Mouse (Mus musculus): Measurements from ENCODE around the gene Pou2f1.

Gene Pou2f1

GRCm38 (mm10) chr1:165848417-165848816, 154.1 kb downstream of the Pou2f1 start:
- no peak for DNase-seq (ENCODE audit: low spot score in 2 of 2)

DNA sequence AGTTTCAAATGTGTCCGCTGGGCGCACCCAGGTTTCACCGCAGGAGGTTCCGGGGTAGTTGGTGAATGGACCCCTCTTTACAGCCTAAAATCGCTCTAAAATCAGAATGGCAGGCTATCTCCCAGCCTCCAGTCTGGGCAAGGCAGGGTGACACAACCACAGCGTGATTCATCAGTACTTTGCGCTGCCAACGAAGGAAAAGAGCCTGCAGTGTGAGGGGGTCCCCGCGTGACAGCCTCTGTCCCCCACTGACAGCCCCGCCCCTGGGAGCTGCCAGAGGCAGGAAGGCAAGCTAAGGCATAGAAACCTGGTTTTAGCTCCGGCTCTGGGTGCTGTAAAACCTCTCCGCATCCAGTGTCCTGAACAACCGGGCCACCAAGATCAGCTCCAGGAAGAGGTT, 157.1 kb downstream of the Pou2f1 start:
- no peak for DNase-seq (ENCODE audit: low spot score in 2 of 2)

GRCm38 (mm10) chr1:165844956-165845355, 157.5 kb downstream of the Pou2f1 start:
- no peak for DNase-seq (ENCODE audit: low spot score in 2 of 2)

- no peak for DNase-seq (ENCODE audit: low spot score in 2 of 2)
Observed at GRCm38 (mm10) chr1:165844466-165844951, 158.0 kb downstream of the Pou2f1 start.

DNA sequence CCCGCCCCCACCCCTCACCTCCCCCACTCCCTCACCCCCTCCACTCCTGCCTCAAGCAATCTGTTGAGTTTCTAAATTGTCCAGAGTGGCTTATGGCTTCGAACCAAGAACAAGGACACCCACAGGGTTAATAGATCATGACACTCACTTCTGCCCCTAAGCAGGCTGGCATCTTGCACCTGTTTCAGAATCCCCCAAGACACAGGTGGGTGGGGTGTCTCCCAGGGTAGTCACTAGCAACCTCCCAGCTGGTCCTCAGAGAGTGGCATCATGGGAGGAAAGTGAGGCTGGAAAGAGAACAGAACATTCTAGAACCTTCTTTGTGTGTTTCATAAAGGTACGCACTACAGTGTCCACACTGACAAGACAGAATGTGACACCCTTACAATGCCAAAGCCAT, 158.9 kb downstream of the Pou2f1 start:
- DNase-seq (ENCODE audit: low spot score in 2 of 2) = no peak

GRCm38 (mm10) chr1:165842170-165842569, 160.3 kb downstream of the Pou2f1 start:
- no peak for DNase-seq (ENCODE audit: low spot score in 2 of 2)

DNA sequence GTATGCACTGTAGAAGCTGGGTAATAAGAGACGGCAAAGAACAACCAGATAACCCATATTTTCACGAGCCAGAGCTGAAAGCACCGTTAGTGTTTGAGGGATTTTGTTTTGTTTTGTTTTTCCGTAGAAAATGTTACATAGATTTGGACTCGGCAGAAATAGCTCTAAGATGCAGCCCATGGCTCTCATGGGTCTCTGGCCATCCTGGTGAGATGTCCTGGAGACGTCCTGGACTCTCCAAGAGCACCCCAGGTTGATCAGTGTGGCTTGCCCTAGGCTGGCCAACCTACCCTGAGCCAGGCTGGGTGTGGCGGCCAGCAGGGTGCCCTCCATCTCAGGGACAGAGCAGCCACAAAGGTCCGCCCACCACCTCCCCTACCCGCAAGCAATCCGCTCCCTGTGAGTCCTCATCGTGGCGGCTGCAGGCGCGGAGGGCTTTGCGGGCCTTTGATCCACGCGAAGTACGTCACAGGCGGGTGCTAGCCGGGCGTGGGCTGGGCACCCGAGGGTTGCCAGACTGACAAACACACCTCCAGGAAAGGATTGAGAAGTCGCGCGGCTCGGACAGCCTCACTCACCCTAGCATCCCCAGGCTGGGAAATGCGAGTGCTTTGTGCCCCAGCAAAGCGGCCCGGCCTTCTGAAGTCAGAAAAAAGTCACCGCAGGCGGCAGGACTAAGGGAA, 161.8 kb downstream of the Pou2f1 start:
- DNase-seq (ENCODE audit: low spot score in 2 of 2) = no peak

DNA sequence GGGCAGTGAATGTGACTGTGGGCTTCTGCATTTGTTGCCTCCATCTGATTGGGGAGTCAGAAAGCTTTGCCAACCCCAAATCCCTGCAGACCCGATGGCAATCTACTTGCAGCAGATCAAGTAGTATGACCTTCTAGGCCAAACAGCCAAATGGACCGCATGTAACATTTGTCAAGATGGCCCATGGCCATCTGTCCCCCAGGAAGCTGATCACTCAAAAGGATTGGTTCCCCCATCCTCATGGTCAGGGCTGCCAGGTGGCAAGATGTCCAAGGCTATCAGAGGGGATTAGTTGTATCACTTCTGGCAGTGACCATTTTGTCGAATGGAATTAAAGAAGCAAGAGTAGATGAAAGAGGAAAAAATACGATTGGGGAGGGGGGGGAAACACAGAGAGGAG, 163.3 kb downstream of the Pou2f1 start:
- no peak for DNase-seq (ENCODE audit: low spot score in 2 of 2)

- DNase-seq (ENCODE audit: low spot score in 2 of 2) = no peak
Observed at GRCm38 (mm10) chr1:165837546-165837945, 164.9 kb downstream of the Pou2f1 start.

- DNase-seq (ENCODE audit: low spot score in 2 of 2) = no peak
Observed at GRCm38 (mm10) chr1:165836461-165836860, 166.0 kb downstream of the Pou2f1 start.

- DNase-seq (ENCODE audit: low spot score in 2 of 2) = no peak
Observed at GRCm38 (mm10) chr1:165834633-165834975, 167.9 kb downstream of the Pou2f1 start.

GRCm38 (mm10) chr1:165833910-165834632, 168.4 kb downstream of the Pou2f1 start:
- DNase-seq (ENCODE audit: low spot score in 2 of 2) = no peak

DNA sequence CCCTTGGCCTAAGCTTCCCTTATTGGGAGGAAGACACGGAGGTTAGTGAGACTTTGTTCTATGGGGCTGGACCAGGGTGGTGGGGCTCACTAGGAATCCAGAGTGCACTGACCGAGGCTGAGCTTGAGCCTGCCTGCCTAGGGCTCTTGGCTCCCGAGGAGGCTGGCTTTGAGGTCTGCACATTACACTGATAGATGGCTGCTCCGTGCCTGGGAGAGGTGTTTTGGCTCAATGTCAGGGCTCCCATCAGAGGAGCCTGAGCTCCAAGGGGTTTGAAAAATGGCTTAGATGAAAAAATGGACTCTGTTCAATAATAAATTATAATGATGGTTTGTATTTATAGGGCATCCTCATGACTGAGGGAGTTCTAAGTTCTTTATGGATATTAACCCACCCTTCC, 169.2 kb downstream of the Pou2f1 start:
- DNase-seq (ENCODE audit: low spot score in 2 of 2) = no peak

- DNase-seq (ENCODE audit: low spot score in 2 of 2) = no peak
Observed at GRCm38 (mm10) chr1:165829890-165830289, 172.6 kb downstream of the Pou2f1 start.

DNA sequence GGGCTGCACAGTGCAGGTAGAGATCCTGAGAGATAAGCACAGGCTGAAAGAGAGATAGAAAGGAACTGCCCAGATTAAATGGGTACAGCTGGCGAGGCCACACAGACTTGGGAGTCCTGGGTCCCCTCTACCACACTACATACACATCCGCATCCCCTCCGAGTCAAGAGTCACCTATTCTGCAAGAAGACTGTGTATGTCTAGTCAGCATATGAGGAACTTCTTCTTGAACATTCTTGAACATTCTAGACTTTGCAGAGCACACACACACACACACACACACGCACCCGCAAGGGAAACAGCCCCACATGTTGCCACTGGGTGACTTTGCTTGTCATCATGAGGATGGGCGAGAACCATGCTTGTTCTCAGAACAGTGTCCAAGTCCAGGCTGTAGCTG, 173.9 kb downstream of the Pou2f1 start:
- no peak for DNase-seq (ENCODE audit: low spot score in 2 of 2)

DNA sequence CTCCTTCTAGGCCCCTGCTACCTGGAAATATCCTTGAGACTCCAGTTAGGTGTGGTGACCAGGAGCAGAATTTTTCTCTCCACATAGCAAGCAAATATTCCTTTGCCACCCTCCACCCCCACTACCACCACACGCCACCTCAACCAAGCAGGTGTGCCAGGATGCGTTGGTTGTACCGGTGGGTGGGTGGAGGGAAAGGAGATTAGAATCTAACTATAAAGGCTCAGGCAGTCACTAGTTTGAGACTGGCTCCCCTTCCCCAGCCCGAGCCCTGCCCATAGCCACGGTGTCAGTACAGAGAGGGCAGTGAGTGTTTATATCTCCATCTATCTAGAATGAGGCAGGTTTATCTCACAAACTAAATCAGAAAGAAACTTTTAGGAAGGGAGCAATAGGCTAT, 174.3 kb downstream of the Pou2f1 start:
- no peak for DNase-seq (ENCODE audit: low spot score in 2 of 2)

- DNase-seq (ENCODE audit: low spot score in 2 of 2) = no peak
Observed at GRCm38 (mm10) chr1:165822031-165822430, 180.4 kb downstream of the Pou2f1 start.

- DNase-seq (ENCODE audit: low spot score in 2 of 2) = no peak
Observed at GRCm38 (mm10) chr1:165819147-165819546, 183.3 kb downstream of the Pou2f1 start.

DNA sequence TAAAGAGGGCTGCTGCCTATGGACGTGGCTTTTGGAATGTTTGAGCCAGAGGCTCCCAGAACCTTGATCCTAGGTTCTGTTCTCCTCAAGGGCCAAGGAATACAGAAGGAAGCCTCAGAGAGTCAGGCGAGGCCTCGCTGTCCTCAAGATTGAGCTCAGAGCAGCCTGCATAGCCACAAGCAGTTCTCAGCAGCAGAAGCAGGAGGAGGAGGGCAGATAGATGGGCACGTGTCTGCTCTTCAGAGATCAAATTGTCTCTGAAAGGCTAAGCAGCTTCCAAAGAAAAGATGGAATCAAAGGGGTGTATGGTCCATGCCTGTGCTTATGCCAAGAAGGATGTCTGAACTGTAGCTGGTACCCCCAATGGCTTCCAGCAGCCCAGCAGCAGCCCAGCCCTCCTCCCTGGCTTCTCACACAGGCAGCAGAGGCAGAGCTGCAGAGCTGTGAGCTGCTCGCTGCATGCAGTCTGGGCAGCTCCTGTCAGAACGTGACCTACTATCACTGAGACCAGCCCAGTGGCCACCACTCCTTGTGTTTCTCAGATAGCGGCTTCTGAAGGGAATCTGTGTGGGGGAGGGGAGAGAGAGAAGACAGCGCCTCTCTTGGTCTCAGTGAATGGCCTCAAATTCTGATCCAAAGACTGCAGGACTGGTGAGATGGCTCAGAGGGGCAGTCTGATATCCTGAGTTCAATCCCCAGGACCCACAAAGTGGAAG, 184.2 kb downstream of the Pou2f1 start:
- DNase-seq (ENCODE audit: low spot score in 2 of 2) = no peak

DNA sequence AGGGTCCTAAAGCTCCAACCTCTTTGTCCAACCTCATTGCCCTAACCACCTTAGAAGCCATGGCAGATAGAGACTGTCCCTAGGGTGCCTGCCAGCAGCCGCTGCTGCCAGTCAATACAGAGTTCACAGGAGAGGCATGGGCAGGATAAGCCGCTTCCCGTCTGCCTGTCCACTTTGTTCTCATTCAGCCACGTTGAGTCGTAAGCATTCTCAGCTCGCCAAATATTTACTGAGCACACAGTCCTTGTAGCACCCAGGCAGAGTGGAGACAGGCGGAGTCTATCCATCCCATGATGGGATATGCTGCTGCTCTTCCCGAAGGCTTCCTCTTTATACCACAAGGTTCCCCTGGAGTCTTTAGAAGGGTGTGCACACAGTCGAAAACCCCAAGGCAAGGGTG, 185.2 kb downstream of the Pou2f1 start:
- DNase-seq (ENCODE audit: low spot score in 2 of 2) = no peak

DNA sequence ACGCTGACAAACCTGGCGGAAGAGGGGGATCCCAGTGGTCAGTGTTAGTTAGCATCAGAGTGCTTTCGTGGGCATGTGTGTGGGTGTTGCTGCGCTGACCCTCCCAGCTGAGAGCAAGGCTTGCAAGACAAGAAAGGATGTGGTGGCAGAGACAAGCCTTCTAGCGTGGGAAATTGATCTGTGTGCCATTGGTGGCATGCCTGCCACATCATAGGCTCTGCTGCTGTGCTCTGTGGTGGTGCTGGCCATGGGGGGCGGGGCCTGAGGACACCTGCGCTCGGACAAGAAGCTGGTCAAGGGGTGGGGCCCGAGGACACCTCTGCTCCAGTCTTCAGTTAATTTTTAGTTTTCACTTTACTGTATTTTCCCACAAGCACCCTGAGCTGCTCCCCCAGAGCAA, 186.1 kb downstream of the Pou2f1 start:
- DNase-seq (ENCODE audit: low spot score in 2 of 2) = no peak

All from frontal cortex, postnatal 14 days (tissue).